Mouse (Mus musculus): ENCODE results near the gene Syt7. TPM values are rescaled to one million over a fixed set of nuclear protein-coding genes. Genes with fewer than 3 reads are reported as not detected.

Gene Syt7
- polyA plus RNA-seq, 1 experiment from 2014 or later, result 13.6 TPM

DNA sequence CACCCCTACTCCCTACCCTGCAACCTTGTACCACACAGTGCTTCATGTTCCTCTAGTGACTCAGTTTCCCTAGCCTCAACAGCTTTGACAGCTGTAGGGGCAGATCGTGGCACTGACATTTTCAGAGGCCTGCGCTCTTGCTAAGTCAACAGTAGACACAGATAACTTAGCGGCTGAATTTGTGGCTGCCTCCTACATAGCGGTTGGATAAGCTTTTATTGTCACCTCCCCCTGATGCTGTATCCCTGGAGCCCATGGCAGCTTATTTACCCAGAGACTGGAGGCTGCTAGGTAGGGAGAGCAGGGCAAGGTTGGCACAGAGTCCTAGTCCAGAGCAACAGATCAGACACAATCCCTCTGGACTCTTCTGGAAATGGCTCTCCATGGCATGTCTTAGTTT lies 19.0 kb upstream of the Syt7 start:
- no peaks in the 10 kb centered on the region for H3K9me3 ChIP-seq (replicated peaks; ENCODE audit: control insufficient read depth, low read length, poor library complexity, severe bottlenecking)
- H3K4me3 ChIP-seq (ENCODE audit: low read depth, low read length), result no peak overlapping the region
- H3K36me3 ChIP-seq (ENCODE audit: control insufficient read depth, insufficient read depth, low read length), result no peaks in the 10 kb centered on the region
- H3K27me3 ChIP-seq (ENCODE audit: control insufficient read depth, insufficient read depth, low read depth, low read length), result no peaks in the 10 kb centered on the region
- H3K4me1 ChIP-seq (ENCODE audit: control insufficient read depth, insufficient read depth, low read length), result no peaks in the 10 kb centered on the region
- no peak overlapping the region for H3K27ac ChIP-seq (ENCODE audit: low read length)
- H3K9ac ChIP-seq (ENCODE audit: low read depth, low read length), result no peak overlapping the region
- H3K4me2 ChIP-seq (ENCODE audit: low read length), result no peak overlapping the region
- 90% methylated on average over 4 of the region's 4 CpGs for WGBS
- ATAC-seq, result no peak

DNA sequence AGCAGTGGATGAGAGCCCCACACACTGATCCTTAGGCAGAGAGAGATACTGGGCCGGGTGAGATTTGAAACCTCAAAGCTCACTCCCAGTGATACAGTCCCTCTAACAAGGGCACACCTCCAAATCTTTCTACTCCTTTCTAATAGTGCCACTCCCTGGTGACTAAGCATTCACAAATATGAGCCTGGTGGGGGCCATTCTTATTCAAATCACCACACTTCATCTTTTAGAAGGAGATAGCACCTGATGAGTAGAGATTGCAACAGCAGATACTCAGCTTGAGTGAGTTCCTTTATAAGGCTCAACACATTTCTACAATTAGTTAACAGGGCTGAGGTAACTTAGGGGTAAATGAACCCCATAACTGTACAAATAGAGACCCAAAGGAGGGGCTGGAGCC lies 15.7 kb upstream of the Syt7 start:
- 83% methylated on average over 1 of the region's 1 CpGs for WGBS
- Histone ChIP-seq H3K27me3 (ENCODE audit: control insufficient read depth, insufficient read depth, low read depth, low read length) (no peaks in the 10 kb centered on the region), H3K9me3 (replicated peaks; ENCODE audit: control insufficient read depth, low read length, poor library complexity, severe bottlenecking) (no peaks in the 10 kb centered on the region), H3K36me3 (ENCODE audit: control insufficient read depth, insufficient read depth, low read length) (no peaks in the 10 kb centered on the region), H3K27ac (ENCODE audit: low read length) (no peak overlapping the region), H3K9ac (ENCODE audit: low read depth, low read length) (no peak overlapping the region), H3K4me3 (ENCODE audit: low read depth, low read length) (no peak overlapping the region), H3K4me2 (ENCODE audit: low read length) (no peak overlapping the region), H3K4me1 (ENCODE audit: control insufficient read depth, insufficient read depth, low read length) (0 out of 2 replicates have a peak, but pooled peaks cover 2% of the 10 kb centered on the region)
- ATAC-seq, result no peak

DNA sequence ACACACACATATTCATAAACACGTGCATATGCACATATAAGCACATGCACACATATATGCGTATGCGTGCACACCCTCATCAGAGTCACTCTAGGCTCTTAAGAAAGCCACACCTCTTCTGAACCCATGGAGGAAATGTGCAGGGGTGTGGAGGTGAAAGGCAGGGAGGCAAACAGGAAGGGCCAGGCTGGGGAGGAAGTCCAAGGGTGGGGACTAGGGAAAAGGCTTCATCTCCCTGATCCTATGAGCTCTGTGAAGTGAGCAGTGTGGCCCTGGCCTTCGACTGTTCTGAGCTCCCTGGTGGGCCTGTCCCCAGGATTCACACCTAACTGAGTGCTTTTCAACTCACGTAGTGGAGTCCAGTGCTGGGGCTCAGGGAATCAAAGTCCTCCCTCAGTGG lies 13.6 kb upstream of the Syt7 start:
- H3K4me2 ChIP-seq (ENCODE audit: low read length), result no peak overlapping the region
- ATAC-seq, result no peak
- H3K27ac ChIP-seq (ENCODE audit: low read length), result no peak overlapping the region
- no peak overlapping the region for H3K4me3 ChIP-seq (ENCODE audit: low read depth, low read length)
- H3K27me3 ChIP-seq (ENCODE audit: control insufficient read depth, insufficient read depth, low read depth, low read length), result no peaks in the 10 kb centered on the region
- 76% methylated on average over 5 of the region's 5 CpGs for WGBS
- no peaks in the 10 kb centered on the region; the same call in 1 of the 2 replicates for H3K9me3 ChIP-seq (replicated peaks; ENCODE audit: control insufficient read depth, low read length, poor library complexity, severe bottlenecking)
- 0 out of 2 replicates have a peak, but pooled peaks cover 2% of the 10 kb centered on the region for H3K4me1 ChIP-seq (ENCODE audit: control insufficient read depth, insufficient read depth, low read length)
- H3K36me3 ChIP-seq (ENCODE audit: control insufficient read depth, insufficient read depth, low read length), result no peaks in the 10 kb centered on the region
- no peak overlapping the region for H3K9ac ChIP-seq (ENCODE audit: low read depth, low read length)

DNA sequence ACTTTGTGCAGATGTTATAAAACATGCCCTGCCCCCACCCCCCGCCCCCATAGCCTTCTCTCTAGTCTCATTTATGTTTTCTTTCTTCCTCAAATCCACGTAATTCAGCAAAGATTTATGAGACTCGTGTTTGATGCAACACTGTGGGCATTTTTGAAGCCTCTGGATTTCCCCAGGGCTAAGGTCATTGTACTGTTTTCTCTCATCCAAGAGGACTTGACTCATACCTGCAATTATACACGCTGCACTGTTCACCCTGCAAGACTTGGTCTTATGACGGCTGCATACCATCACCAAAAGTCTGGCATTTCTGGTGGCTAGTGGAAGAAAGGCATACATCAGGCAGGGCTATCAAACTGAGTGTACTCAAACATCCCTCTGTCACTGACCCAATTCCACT lies 8.9 kb upstream of the Syt7 start:
- ATAC-seq, result no peak

DNA sequence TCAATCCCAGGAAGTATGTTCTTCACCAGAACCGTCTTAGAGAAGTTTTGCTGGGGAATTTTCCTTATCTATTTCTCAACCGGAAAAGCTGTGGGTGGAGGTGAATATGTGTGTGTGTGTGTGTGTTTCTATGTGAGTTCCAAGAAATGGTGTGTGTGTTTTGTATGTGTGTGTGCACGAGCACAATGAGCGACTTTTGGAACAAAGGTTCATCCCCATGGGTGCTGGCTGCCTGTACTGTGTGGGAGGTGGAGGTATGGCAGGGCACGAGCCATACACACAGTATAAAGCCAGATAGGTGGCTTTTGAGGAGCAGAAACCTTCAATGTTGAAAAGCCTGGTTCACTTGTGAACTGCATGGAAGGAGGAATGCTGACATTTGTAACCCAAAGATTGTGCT lies 1.2 kb upstream of the Syt7 start:
- no peaks in the 10 kb centered on the region for H3K27me3 ChIP-seq (ENCODE audit: control insufficient read depth, insufficient read depth, low read depth, low read length)
- H3K4me3 ChIP-seq (ENCODE audit: low read depth, low read length), result no peak overlapping the region
- no peak overlapping the region for H3K4me2 ChIP-seq (ENCODE audit: low read length)
- no peak overlapping the region for H3K9ac ChIP-seq (ENCODE audit: low read depth, low read length)
- no peak overlapping the region for H3K27ac ChIP-seq (ENCODE audit: low read length)
- H3K9me3 ChIP-seq (replicated peaks; ENCODE audit: control insufficient read depth, low read length, poor library complexity, severe bottlenecking), result no peaks in the 10 kb centered on the region
- WGBS, result 83% methylated on average over 5 of the region's 5 CpGs
- ATAC-seq, result no peak
- no peaks in the 10 kb centered on the region for H3K36me3 ChIP-seq (ENCODE audit: control insufficient read depth, insufficient read depth, low read length)
- H3K4me1 ChIP-seq (ENCODE audit: control insufficient read depth, insufficient read depth, low read length), result peaks cover 20% of the 10 kb centered on the region

More for the DNA sequence above, 8.9 kb upstream of the Syt7 start:
- Histone ChIP-seq H3K27me3 (ENCODE audit: control insufficient read depth, insufficient read depth, low read depth, low read length) (no peaks in the 10 kb centered on the region), H3K9me3 (replicated peaks; ENCODE audit: control insufficient read depth, low read length, poor library complexity, severe bottlenecking) (no peaks in the 10 kb centered on the region; the same call in 1 of the 2 replicates), H3K36me3 (ENCODE audit: control insufficient read depth, insufficient read depth, low read length) (no peaks in the 10 kb centered on the region), H3K4me1 (ENCODE audit: control insufficient read depth, insufficient read depth, low read length) (0 out of 2 replicates have a peak, but pooled peaks cover 4% of the 10 kb centered on the region), H3K4me3 (ENCODE audit: low read depth, low read length) (no peak overlapping the region), H3K4me2 (ENCODE audit: low read length) (no peak overlapping the region), H3K27ac (ENCODE audit: low read length) (no peak overlapping the region), H3K9ac (ENCODE audit: low read depth, low read length) (no peak overlapping the region)
- 83% methylated on average over 5 of the region's 5 CpGs for WGBS

DNA sequence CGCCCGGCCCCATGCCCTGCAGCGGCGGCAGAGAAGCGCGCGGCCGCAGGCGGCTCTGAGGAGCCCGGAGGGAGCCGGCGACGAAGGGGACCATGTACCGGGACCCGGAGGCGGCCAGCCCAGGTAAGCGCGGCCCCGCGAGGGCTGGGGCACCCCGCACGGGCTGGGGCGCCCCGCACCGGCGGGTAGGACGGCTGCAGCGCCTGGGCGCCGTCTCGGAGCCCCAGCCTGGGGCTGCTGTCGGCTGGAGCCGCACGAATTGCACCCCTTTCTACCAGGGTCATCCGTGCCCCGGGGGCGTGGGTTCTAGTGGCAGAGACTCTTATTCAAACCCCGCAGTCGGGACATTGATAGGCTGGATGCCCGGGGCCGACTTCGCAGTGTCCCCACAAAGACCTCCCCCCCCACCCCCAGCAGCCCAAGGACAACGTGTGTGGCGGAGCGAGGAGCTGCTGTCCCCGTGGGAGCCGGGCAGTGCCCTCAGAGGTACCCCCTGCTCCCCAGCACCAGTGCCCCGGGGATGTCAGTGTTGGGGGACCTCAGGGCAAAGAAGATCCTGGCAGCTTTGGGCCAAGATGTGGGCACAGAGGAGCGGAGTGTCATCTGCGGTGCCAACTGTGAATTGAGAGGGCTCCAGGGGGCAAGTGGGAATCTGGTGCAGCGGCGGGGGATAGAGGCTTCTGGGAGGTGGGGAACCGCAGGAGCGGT lies 655 bp downstream of the Syt7 start:
- H3K9me3 ChIP-seq (replicated peaks; ENCODE audit: control insufficient read depth, low read length, poor library complexity, severe bottlenecking), result no peaks in the 10 kb centered on the region
- no peaks in the 10 kb centered on the region for H3K27me3 ChIP-seq (ENCODE audit: control insufficient read depth, insufficient read depth, low read depth, low read length)
- H3K9ac ChIP-seq (ENCODE audit: low read depth, low read length), result peak overlapping the region; percentile 90
- peak overlapping the region; percentile 81 for H3K27ac ChIP-seq (ENCODE audit: low read length)
- peak; percentile 59 for ATAC-seq
- WGBS, result under 1% methylated on average over 27 of the region's 54 CpGs
- peak overlapping the region; percentile 90 for H3K4me2 ChIP-seq (ENCODE audit: low read length)
- H3K4me1 ChIP-seq (ENCODE audit: control insufficient read depth, insufficient read depth, low read length), result peaks cover 30% of the 10 kb centered on the region
- H3K36me3 ChIP-seq (ENCODE audit: control insufficient read depth, insufficient read depth, low read length), result no peaks in the 10 kb centered on the region
- H3K4me3 ChIP-seq (ENCODE audit: low read depth, low read length), result peak overlapping the region; percentile 82

DNA sequence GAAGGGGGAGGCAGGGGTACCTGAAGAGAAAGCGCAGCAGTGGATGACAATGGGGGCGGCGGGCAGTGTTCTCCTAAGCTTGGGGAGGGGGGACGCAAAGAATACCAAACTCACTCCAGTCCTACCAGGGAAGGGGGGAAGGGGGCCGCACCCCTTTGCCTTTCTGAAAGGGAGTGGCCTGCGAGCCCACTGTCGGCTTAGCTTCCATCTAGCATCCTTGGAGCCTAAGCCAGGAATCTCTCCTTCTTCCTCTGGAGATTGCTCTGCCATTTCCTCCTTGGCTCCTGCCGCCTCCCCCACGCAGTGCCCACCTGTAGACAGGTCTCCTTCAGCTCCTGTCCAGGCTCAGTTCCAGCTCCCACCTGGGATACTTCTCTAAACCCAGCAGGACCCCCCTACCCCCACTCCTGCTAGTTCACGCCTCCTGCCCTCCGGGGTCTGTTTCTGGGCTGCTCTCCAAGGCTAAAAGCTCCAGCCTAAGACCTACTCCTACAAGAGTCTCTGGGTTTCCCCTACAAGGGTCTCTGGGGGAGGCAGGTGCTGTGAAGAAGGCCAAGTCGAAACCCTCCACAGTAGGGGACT lies 1.3 kb downstream of the Syt7 start:
- ATAC-seq, result no peak
- H3K4me1 ChIP-seq (ENCODE audit: control insufficient read depth, insufficient read depth, low read length), result peaks cover 30% of the 10 kb centered on the region
- peak overlapping the region; percentile 90 for H3K4me2 ChIP-seq (ENCODE audit: low read length)
- WGBS, result 18% methylated on average over 10 of the region's 12 CpGs
- no peaks in the 10 kb centered on the region for H3K27me3 ChIP-seq (ENCODE audit: control insufficient read depth, insufficient read depth, low read depth, low read length)
- H3K27ac ChIP-seq (ENCODE audit: low read length), result peak overlapping the region; percentile 81; the same call in 1 of the 2 replicates
- H3K4me3 ChIP-seq (ENCODE audit: low read depth, low read length), result peak overlapping the region; percentile 82
- H3K9me3 ChIP-seq (replicated peaks; ENCODE audit: control insufficient read depth, low read length, poor library complexity, severe bottlenecking), result no peaks in the 10 kb centered on the region
- H3K36me3 ChIP-seq (ENCODE audit: control insufficient read depth, insufficient read depth, low read length), result no peaks in the 10 kb centered on the region
- peak overlapping the region; percentile 90 for H3K9ac ChIP-seq (ENCODE audit: low read depth, low read length)

DNA sequence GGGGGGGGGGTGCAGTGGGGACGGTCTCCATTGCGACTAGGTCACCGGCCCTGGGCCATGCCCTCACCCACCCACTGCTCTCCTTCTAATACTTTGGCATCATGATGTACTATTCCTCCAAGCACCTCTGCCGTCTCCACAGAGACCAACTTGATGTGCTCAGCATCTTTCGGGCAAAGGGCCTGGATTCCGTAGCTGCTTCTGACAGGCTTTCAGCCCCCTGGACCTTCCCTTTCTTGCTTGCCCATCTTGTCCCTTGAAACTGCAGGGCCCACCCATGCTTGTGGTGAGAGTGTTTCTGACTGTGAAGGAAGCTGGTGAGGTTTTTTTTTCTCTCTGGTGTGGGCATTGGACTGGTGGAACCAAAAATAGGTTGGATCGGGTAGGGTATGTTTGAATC lies 2.1 kb downstream of the Syt7 start:
- Histone ChIP-seq H3K9ac (ENCODE audit: low read depth, low read length) (peak overlapping the region; percentile 90), H3K4me3 (ENCODE audit: low read depth, low read length) (peak overlapping the region; percentile 82), H3K27ac (ENCODE audit: low read length) (no peak overlapping the region), H3K9me3 (replicated peaks; ENCODE audit: control insufficient read depth, low read length, poor library complexity, severe bottlenecking) (no peaks in the 10 kb centered on the region), H3K4me1 (ENCODE audit: control insufficient read depth, insufficient read depth, low read length) (peaks cover 30% of the 10 kb centered on the region), H3K4me2 (ENCODE audit: low read length) (peak overlapping the region; percentile 90), H3K27me3 (ENCODE audit: control insufficient read depth, insufficient read depth, low read depth, low read length) (no peaks in the 10 kb centered on the region), H3K36me3 (ENCODE audit: control insufficient read depth, insufficient read depth, low read length) (no peaks in the 10 kb centered on the region)
- 84% methylated on average over 7 of the region's 7 CpGs for WGBS
- no peak for ATAC-seq

DNA sequence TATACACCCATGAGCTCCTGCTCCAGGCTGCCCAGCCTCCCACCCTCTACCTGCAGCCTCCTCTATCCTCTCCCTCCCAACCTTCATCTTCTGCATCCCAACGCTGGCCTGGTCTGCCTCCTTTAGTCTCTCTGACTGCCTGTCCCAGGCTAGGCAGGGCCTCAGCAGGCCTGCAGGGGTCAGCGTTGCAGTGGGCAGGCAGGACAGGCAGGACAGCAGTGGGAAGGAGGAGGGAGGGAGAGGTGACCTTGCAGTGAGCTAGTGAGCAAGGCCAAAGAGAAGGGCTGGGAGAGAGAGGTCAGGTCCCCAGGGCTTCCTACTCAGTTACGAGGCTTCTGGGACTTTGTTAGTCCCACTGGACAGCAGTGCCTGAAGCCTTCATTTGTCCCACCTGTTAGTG lies 3.1 kb downstream of the Syt7 start:
- Histone ChIP-seq H3K27me3 (ENCODE audit: control insufficient read depth, insufficient read depth, low read depth, low read length) (no peaks in the 10 kb centered on the region), H3K9me3 (replicated peaks; ENCODE audit: control insufficient read depth, low read length, poor library complexity, severe bottlenecking) (no peaks in the 10 kb centered on the region), H3K4me1 (ENCODE audit: control insufficient read depth, insufficient read depth, low read length) (peaks cover 30% of the 10 kb centered on the region), H3K36me3 (ENCODE audit: control insufficient read depth, insufficient read depth, low read length) (no peaks in the 10 kb centered on the region), H3K9ac (ENCODE audit: low read depth, low read length) (no peak overlapping the region), H3K27ac (ENCODE audit: low read length) (no peak overlapping the region), H3K4me2 (ENCODE audit: low read length) (peak overlapping the region; percentile 90; the same call in 1 of the 2 replicates), H3K4me3 (ENCODE audit: low read depth, low read length) (no peak overlapping the region)
- ATAC-seq, result no peak
- WGBS, result 28% methylated on average over 3 of the region's 3 CpGs

All from midbrain, embryonic 16.5 days (tissue).